Mouse (Mus musculus) MN1 (cell line): Measurements from ENCODE around the gene Mfsd9.

ENCODE experiments used
- DNase-seq: peaks from one replicate; pipeline ENCODE4 v3.0.0-alpha.2; 2016; ENCODE audit warnings: low spot score

The Mfsd9 gene

GRCm38 (mm10) chr1:40790324-40791141 is at the start of gene Mfsd9:
Gene Mfsd9 (minus strand): TSS chr1:40790687.
- DNase-seq: no peak

DNA sequence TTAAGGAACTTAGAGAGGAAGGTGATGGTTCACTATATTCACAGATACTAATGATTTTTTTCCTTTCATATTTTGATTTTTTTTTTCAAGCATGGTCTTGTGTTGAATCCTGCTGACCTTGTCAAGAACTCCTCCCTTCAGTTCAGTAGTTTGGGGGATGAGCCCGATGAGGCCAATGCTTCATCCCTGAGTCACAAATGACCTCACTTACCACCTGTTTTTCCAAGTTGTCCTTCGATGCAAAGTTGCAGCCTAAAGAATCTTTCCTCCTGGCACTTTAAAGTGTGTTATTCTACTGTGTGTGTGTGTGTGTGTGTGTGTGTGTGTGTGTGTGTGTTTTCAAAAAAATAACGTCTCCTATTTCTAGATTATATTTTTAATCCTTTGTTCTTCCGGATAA is 45.0 kb upstream of the Mfsd9 start:
- DNase-seq: no peak

DNA sequence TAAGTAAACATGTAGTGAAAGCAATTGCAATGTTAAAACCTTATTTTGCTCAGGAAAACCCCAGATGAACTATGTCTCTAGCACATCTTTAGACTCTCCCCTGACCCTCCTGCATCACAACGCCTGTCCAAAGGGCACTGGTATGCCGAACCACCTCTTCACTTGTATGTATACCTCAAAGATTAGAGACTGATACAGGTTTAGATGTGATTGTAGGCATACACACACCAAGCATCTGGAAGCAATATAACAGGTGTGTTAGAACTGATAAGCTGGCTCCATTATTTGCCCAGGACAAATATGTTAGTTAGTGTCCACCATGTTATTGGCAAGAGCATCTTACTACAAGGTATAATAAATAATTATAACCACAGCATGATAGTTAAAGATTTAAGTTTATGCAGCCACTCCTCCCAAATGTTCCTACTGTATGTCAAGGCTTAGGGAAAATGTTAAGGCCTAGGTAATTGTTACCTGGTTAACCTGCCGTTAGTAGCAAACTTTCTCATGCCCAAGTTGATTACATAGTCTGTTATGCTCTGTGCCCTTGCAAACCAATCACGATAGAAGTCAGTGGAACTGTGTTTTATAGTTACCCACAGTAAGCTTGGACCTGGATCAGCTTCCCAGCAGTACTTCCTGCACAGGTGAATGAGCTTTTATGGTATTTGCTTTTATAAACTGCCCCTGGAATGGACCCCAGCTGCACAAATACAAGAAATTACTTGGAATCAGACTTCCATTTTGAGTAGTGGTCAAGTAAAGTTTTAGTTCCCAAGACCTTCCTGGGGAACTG is 40.4 kb upstream of the Mfsd9 start:
- no peak for DNase-seq

- no peak for DNase-seq
Observed at GRCm38 (mm10) chr1:40829213-40829914, 38.9 kb upstream of the Mfsd9 start.

DNA sequence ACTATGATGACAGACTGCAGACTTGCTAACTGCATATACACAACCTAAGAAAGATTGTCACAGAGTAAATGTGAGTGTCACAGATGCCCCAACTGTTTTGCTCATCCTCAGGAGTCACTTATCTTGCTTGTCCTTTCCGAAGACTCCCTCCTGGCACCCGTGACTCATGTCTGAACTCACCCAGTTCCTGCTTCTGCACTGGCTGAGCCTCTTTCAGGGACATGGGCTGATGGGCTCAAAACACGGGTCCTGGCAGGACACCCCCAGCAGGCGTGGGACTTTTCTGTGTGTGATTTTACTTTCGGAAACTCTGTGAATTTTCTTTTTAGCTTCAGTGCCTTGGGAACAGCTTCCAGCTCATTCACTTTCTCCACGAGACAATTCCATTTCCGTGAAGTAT is 35.3 kb upstream of the Mfsd9 start:
- no peak for DNase-seq

DNA sequence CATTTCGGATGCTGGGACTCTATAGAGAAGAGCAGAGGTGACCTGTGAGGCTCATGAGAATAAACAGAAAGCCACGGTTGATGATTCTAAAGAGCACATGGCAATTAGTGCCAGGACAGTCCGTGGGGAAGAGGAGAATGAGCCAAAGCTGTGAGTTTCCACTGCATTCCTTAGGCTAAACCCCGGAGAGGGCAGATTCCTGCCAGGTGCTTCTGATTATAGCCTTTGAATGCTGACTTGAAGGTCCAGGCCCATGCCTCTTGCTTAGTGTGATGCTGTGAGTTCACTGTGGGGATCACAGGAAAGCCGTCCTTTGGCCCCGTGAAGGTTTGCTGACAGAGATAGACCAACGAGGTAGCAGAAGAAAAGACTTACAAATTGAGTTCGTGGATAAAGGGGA is 34.4 kb upstream of the Mfsd9 start:
- no peak for DNase-seq

- no peak for DNase-seq
Observed at GRCm38 (mm10) chr1:40824517-40824916, 34.0 kb upstream of the Mfsd9 start.

- no peak for DNase-seq
Observed at GRCm38 (mm10) chr1:40815071-40815845, 24.8 kb upstream of the Mfsd9 start.

GRCm38 (mm10) chr1:40808643-40809042 is 18.2 kb upstream of the Mfsd9 start:
- DNase-seq: no peak

GRCm38 (mm10) chr1:40805891-40806290 is 15.4 kb upstream of the Mfsd9 start:
- DNase-seq: no peak

DNA sequence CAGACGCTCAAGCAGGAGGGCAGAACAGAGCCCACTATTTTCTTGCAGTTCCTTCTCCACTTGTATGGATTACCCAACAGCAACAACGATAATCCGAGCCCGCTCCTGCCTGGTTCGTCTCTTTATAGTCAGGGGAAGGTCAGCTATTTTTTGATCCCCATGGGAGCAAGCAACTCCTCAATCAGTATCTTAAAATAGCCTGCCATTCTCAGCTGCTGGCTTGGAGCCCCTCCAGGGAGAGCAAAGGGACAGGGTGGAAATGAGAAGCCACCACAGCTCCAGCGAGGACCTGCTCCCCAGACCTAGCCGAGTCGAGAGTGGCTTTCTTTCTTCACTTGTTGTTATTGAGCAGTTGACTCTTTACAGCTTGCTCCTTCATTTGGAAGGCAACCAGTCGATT is 14.9 kb upstream of the Mfsd9 start, which contains the start of gene Tmem182:
Tmem182 (plus strand) TSS at position 251 of the 400 bp plus-strand sequence.
- DNase-seq: no peak

DNA sequence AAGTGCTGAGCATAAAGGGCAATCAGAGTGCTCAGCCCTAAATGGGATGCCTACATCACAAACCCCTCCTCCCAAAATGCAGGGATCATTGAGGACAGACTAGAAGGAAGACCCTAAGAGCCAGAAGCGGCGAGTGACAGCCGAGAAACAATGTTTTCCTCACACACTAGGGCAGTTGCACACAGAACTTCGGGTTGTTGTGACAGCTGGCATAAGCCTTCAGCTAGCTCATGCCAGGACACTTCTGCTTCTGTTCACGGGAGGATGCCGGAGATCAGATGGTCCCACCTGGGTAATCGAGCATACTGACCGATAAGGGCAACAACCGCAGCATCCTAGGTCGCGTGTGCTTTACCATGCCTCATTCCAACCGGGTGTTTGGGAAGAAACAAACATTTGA is 13.6 kb upstream of the Mfsd9 start:
- no peak for DNase-seq

DNA sequence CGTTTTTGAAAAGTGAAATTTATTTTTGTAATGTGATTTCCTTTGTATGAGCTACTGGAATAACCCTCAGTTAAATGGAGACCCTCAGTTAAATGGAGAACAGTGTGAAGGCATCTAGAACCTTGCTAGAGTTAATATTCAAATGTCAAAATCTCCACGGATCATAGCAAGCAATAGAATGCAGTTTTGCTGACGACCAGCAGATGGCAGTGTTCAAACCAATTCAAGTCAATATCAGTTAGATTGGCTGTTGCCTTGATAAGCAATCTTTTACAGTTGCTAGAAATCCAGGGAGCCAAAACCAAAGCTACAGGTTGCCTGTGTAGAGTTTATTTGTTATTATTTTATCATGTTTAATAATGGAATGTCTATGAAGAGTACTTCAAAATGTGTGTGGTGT is 12.3 kb upstream of the Mfsd9 start:
- peak; percentile 31 for DNase-seq

- DNase-seq: no peak
Observed at GRCm38 (mm10) chr1:40800908-40801307, 10.4 kb upstream of the Mfsd9 start.

DNA sequence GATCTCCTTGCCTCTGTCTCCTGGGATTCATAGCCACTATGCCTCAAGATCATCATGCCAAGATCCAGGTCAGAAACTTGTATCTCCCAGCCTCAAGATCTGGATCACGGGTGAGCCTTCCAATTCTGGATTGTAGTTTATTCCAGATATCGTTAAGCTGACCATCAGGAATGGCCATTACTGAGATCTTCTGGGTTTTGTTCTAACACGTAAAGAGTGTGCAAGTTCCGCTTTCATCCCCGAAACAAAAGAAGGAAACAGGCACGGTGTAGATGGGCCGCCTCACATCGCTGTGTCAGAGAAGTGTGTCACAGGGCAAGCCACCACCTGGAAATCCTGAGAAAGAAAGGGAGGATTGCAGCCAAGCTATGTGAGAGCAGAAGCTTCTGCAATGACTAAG is 8.6 kb upstream of the Mfsd9 start:
- DNase-seq: no peak

GRCm38 (mm10) chr1:40797348-40797747 is 6.9 kb upstream of the Mfsd9 start:
- no peak for DNase-seq

DNA sequence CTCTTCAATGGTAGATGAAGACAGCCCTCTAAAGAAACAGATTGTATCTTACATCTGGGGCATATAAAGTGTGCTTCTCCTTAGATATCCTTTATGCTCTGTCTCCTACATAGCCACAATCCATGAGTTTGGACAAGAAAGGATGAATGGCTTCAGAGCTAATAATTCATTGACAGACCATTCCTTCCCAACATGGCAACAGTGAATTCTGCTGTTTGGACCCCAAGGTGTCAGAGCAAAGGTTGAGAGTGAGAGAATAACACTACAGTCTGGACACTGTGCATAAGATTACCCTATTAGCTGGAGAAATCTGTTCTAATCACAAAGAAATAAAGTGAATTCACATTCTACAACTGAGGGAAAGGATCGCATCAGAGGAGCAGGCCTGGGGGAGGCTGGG is 5.0 kb upstream of the Mfsd9 start:
- no peak for DNase-seq

GRCm38 (mm10) chr1:40789666-40790233 is 737 bp downstream of the Mfsd9 start:
- no peak for DNase-seq

DNA sequence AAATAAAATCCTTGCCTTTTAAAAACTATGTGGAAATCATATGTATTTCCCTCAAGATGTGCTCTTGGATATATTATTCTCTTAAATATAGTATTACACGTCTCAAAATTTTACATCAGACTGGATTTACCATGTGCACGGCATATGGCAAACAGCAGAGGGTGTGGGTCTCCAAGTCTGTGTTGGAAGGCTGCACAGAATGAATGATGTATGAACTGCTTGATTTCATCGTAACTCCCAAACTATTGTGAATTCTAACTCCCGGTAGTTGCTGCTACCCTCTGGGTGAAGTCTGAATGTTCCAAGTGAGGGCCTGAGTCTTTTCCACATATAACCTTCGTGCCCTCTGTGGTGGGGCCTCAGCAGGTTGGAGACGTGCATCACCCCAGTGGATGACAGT is 1.5 kb downstream of the Mfsd9 start:
- no peak for DNase-seq

DNA sequence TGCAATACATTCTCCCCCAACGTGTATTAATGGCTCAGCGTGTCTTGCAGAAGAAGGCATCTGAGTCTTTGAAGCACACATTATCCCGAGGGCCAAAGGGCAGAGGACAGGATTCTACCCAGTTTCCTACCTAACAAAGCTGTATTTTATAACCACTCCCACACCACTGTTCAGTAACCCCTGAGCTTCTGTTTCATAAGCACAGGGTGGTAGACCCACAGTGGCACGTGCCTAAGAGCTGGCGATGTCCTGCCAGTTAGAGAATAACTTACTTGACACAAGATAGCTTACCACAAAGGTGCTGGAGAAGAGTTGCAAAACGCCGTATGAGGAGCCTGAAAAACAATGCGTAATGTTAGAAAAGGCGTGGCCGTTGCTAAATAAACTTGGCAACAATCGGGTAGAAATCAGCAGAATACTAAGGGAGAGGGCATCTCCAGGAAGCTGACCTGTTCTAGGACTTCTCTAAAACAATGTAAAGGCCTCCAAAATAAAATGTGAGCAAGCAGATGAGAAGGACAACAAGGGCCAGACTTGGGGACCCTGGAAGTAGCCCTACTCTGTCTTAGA is 4.5 kb downstream of the Mfsd9 start:
- DNase-seq: no peak

- DNase-seq: no peak
Observed at GRCm38 (mm10) chr1:40784306-40784705, 6.2 kb downstream of the Mfsd9 start.
